Mouse (Mus musculus): ENCODE results near the gene Tk1.

DNA sequence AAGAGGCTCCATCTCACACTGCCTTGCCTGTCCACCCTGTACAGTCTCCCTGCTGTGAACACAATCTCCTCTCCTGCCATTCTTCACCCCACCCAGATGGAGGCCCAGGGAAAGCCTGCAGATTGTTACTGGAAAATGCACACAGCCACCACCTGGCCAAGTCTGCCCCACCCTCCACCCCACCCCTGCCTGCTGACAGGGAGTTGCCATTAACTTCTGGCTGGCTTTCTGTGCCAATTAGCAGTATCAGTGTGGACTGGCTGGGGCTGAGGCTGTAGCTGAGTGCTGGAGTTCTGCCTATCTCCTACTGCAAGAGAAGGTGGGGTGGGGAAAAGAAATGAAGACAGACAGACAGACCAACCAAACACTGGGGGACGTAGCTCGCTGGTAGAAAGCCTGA, 12.7 kb upstream of the Tk1 start:
- no peak for TF ChIP-seq GATA1 (IDR thresholded peaks at IDR 0.05; ENCODE audit: low read length)
- TF ChIP-seq TAL1 (IDR thresholded peaks at IDR 0.05; ENCODE audit: low read length): peak; percentile 54

Data from erythroblast, embryonic 14.5 days (primary cell).